Mouse (Mus musculus) hindlimb bud, embryonic 11.5 days (tissue): ENCODE results near the gene Ppm1g.
A peak's percentile ranks its signal among the peaks of the same experiment; 100 is the strongest.

ENCODE experiments used
- DNase-seq: peaks from one replicate; pipeline ENCODE4 v3.0.0-alpha.2; 2012; ENCODE audit warnings: low read depth, low spot score; ENCODE audit errors: extremely low spot score

Gene Ppm1g

DNA sequence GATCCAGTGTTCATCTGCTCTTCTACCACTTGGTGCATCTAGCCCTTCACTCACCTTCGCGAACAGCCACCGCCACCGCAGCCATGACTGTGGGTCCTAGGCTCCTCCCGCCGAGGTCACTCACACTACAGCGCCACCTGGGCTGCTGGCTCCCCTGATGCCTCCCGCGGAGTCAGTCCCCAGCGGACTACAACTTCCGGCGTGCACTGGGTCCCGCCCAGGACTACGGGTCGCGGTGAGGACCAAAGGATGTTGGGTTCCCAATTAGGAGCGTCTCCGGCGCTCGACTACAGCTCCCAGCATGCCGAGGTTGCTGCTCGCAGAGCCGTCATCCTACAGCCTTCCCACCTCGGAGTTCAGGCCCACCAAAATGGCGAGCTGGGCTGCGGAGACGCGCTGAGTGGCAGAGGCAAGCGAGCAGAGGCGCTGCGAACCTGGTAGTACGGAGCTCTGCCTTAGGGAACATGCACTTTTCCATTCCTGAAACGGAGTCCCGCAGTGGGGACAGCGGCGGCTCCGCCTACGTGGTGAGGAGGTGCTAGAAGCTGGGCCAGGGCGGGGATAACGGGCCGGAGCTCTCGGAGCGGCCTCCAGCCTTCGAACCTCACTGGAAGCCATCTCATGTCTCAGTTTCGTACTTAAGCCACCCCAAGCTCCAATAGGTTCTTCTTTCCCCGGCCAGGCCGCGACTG, 27.4 kb downstream of the Ppm1g start, which contains the start of the genes Snx17 and Eif2b4:
Snx17 (plus strand) TSS at position 289 of the 692 bp plus-strand sequence.
Eif2b4 (minus strand) TSS at position 492 of the 692 bp plus-strand sequence.
- peak; percentile 94 for DNase-seq

DNA sequence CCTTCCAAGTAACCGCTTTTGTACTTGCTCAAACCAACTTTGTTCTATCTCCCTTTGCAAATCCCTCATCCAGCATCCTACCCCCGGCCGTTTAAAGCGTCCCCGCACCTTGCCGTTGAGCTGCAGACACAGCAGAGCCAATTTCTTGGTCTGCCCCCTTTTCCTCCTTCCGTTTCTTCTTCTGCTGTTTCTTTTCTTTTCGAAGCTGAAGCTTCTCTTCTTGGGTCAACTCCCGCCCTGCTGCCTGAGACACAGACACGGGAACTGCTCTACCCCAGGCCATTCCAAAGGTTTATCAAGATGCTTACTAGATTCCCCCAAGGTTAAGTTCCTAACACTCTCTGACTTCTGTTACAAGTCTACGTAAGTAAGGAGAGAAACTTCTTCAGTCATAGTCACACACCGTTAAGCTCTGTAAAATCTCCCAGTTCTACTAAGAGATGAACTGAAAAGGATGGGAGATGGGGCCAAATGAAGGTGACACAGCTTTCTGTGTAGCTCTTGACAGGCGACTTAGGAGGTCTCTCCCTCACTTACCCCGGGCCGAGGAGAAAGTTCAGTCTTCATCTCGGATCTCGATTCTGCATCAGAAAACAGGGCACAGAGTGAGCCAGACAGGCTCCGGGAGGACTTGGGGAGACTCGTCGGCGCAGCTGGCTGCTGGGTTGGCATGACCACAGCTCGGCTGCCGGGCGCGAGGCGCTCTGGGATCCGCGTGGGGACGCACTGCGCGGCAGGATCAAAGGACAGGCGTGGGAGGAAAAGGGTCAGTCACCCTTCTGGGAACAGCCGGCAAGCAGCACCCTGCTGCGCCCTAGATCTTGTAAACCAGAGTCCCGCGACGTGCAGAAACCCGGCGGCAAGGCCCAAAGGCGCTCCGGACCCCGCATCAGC, 28.2 kb downstream of the Ppm1g start:
- DNase-seq: no peak

DNA sequence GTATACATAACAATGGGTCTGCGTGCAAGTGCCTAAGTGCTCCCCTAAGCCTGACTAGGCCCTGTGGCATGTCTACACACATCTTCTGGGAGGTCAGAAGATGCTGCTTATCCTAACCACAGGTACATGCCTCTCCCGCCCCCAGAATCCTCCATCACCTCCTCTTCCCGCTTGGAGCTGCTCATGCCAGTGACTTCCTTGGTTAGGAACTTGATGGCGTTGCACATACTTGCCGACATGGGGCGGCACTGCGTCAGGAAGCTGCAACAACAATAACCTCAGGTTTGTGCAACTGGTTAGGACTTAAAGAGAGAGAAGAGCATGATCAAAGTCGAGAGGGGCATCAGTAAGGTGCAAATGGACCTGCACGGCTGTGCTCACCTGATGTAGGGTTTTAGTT, 30.3 kb downstream of the Ppm1g start:
- DNase-seq: no peak

DNA sequence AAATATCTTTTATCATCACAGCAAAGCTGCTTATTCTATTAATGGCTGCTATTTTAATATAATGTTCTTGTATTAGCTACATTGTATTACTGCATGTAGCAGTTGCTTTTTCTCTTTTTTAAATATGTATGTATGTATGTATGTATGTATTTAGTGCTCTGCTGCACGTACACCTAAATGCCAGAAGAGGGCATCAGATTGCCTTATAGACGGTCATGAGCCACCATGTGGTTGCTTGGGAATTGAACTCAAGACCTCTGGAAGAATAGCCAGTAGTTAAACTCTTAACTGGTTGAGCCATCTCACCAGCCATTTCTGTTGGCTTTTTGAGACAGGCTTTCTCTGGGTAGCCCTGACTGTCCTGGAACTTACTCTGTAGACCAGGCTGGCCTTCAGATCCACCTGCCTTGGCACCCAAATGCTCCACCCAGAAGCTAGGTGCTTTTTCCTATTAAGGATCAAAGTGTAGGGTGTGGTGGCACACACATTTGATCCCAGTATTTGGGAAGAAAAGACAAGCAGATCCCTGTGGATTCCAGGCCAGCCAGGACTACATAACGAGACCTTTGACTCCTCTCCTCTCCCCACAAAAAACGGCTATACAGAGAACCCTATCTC, 32.2 kb downstream of the Ppm1g start:
- no peak for DNase-seq

DNA sequence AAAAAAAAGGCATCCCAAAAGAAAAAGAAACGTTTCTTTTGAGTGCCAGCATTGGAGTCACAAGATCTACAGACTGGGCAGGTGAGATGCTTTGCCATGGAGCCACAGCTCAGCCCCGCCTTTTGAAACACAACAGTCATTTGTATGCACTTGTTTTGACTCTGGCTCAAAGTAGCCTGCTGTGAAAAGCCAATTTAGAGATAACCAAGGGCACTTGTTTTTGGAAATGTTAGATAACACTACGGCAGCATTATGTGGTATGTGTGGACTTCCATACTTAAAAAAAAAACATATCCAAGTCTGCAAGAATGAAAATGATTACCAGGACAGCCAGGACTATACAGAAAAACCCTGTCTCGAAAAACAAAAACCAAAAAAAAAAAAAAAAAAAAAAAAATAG, 36.8 kb downstream of the Ppm1g start:
- DNase-seq: no peak

DNA sequence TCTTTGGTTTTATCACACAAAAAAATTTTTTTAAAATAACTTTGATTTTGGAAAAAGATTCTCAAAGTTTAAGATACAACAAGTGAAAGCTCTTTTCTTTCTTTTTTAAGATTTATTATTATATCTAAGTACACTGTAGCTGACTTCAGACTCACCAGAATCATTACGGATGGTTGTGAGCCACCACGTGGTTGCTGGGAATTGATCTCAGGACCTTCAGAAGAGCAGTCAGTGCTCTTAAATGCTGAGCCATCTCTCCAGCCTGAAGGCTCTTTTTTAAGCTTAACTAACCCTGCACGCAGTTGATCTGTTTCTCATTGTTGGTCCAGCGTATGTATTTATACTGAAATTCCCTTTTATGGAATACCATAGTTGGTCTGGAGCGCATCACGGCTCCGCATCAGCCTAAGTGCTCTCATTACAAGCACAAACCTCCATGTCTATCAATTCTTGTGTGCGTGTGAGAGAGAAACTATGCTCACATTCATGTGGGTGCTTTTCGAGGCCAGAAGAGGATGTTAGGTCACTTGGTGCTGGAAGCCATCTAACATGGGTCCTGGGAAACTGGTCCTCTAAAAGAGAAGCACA, 39.2 kb downstream of the Ppm1g start:
- DNase-seq: no peak

DNA sequence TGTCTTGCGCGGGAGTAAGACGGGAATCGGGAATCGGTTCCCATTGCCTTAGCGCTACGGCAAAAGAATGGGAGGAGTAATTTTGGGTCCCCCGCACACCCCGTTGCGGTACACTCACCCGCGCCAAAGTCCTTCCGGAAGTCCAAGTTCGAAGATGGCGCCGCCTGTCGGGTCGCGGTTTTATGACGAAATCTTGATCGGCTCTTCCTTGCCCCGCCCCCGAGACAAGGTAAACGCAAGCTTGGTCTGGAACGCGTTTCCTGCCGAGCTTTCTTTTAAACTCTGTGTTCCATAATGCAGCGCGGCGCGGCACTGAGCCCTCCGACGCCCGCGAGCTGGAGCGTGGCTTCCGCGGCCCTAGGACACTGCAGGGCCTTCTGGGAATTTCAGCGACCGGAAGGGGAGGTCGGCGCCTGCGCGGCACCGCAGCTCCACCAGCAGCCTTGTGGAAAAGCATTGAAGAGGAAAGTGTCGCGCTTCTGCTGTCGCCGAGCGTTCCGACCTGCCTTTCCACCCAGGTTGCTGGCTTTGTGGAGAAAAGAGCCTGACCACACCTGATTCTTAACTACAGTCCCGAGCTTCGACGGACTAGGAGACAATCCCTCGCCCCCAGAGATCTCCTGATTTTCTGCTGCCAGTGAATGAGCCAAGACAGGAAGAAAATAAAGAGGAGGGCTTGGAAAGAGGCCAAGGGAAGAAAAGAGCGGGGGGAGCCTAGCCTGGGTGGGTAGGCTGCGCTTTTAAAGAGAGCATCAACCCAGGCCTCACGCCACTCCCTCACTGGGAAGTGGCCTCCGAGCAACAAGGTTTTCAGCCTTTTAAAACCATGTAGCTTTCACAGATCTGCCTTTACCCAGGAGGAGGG, 40.5 kb downstream of the Ppm1g start, which contains the start of the genes Gm29609 and Gtf3c2:
Gm29609 (minus strand) TSS at position 146 of the 865 bp plus-strand sequence.
Gtf3c2 (minus strand) TSS at position 379 of the 865 bp plus-strand sequence.
- DNase-seq: peak; percentile 86

DNA sequence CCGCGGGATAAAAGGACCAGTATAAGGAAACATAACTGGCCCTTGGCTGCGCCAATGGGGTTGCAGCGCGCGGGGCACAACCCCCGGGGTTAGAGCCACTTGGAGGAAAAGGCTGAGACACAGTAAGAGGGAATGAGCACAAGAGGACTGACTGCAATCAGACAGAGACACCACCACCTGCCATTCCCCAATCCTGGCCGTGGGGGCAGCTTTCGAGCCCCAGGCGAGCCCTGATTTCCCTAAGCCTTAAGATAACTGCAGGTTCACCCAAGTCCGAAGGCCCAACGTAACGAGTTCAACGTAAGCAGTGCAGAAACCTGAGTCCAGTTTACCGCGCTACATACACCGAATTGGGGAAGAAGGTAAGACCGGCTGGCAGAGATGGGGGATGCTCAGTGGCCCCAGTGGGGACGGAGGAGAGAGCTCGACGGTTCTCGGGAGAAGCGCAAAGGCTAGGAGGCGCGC, 41.2 kb downstream of the Ppm1g start:
- no peak for DNase-seq

DNA sequence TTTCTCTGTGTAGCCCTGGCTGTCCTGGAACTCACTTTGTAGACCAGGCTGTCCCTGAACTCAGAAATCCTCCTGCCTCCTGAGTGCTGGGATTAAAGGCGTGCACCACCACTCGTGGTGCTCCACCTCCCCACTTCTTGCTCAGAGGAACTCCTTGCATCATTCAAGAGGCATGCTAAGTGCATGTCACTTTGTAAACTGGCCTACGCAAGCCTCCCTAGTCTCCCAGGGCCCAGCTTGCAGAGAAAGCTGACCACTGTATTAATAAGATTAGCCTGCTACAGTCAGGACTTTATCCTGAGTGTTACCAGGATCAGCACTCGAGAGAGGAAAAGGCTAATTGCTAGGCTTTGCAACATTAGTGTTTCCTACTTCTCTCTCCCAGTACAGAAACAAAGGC, 51.9 kb downstream of the Ppm1g start:
- no peak for DNase-seq

DNA sequence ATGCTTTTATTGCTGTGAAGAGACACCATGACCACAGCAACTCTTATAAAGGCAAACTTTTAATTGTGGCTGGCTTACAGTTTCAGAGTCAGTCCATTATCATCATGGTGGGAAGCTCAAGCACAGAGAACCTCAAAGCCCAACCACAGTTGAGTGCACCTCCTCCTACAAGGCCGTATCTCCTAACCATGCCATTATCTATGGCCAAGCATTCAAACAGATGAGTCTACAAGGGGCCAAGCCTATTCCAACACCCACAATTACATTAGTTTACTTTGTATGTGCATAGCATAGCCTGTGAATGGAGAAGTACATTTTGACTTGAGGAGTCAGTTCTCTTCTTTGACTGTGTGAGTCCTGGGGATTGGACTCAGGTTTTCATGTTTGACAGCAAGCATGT, 55.6 kb downstream of the Ppm1g start:
- DNase-seq: no peak

DNA sequence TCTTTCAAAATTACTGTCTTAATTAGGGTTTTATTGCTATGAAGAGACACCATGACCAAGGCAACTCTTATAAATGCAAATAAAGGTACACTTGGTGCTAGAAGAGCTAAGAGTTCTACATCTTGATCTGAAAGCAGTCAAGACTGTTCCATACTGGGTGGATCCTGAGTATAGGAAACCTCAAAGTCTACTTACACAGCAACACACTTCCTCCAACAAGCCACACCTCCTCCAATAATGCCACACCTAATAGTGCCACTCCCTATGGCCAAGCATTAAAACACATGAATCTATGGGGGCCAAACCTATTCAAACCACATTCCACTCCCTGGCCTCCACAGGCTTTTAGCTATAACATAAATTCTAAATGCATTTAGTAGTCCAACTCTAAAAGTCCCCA, 58.0 kb downstream of the Ppm1g start:
- no peak for DNase-seq

DNA sequence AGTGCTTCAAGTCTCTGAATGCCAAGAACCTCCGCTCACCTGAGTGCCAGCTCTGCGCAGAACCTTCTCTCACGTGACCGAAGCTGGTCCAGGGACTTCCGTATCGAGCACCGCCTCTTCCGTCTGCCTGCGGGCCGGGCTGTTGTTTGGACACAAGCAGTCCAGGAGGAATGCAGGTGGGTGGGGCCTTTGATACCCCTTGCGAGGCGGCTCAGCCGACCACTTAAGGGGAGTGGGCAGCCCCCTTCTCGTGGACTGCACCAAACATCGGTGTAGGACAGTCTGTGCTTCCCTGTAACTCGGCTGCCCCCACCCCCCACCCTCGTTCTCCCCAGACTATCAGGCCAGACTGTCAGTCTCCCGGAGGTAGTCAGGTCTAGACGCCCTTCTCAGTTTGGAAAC, 66.3 kb downstream of the Ppm1g start, which contains the start of gene Mpv17:
Mpv17 (minus strand) TSS at position 100 of the 402 bp plus-strand sequence.
- peak; percentile 31 for DNase-seq

DNA sequence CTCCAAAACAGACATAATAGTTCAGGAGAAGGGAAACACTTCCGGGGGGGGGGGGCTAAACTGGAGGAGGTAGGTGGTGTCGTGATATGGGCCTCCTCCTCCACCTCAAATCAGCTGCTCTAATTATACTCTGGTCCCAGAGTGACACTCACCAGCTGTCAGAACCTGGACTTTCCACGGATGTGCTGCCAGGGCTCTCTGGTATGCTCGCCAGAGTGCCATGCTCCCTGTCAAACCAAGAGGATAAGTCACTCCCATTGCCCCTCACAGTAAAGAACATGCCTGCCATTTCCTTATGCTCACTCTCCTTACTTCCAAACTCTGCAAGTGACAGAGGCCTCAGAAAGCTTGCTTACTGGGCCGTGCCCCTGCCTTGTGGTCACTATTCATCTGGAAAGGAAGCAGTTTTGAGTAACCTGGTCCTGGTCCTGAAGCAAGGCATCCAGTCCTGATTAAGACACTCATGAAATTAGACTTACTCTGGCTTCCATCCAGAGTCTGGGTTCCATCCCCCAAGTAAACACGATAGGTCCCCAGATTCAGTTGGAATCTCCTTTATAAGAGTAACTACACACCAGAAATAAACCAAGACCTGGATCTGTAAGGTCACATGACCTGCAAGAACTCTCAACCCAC, 66.9 kb downstream of the Ppm1g start:
- DNase-seq: no peak
